19 mouse cellular contexts compared by ENCODE assay signal in the genomic region with DNA sequence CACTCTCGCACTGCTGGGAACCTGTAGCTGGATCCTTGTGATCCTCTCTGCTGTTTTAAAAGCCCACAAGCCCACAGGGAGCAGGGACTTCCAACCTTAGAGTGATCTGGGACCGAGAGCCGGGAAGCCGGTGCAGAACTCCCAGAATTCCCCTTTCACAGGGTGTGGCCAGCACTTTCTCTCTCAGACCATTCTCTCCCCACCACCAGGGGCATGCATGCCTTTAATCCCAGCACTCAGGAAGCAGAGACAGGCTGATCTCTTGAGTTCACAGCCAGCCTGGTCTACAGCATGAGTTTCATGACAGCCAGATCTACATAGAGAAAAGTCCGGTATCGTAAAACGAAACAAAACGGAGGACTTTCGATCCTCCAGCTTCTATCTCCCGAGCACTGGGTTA. TPM values are rescaled to one million over a fixed set of nuclear protein-coding genes. Genes with fewer than 3 reads are reported as not detected.
"Had no signal": no experiment of that assay in that cellular context is flagged by ENCODE, and none has a peak within 500 bp of the region (broad histone marks: within the 10 kb centered on the region; RNA-seq: fewer than 3 reads in every experiment).

No protein-coding gene starts in this region.

- H3K27ac ChIP-seq: midbrain, embryonic 10.5 days; midbrain, embryonic 12.5 days; neural tube, embryonic 12.5 days had no signal

- DNase-seq: lung, adult 18-20 months; lung, embryonic 14.5 days; lung, postnatal 10 days; lung, postnatal 4 days; midbrain, embryonic 14.5 days; retina, postnatal 1 day; right cerebral cortex, adult 18-20 months; right cerebral cortex, postnatal 25 days; right cerebral cortex, postnatal 4 days; spleen, adult 18-20 months; thymus, adult 18-20 months; thymus, postnatal 14 days; thymus, postnatal 36 days had no signal

- H3K9me3 ChIP-seq: midbrain, embryonic 10.5 days; midbrain, embryonic 12.5 days; neural tube, embryonic 12.5 days had no signal

- H3K27me3 ChIP-seq: midbrain, embryonic 12.5 days; neural tube, embryonic 12.5 days had no signal

- ATAC-seq: midbrain, embryonic 16.5 days had no signal

- H3K9ac ChIP-seq: lung, embryonic 14.5 days; midbrain, embryonic 12.5 days; neural tube, embryonic 12.5 days had no signal

- H3K4me2 ChIP-seq: lung, embryonic 14.5 days; midbrain, embryonic 12.5 days; neural tube, embryonic 12.5 days had no signal

- H3K4me3 ChIP-seq: midbrain, embryonic 10.5 days; midbrain, embryonic 12.5 days; myocyte; neural tube, embryonic 12.5 days had no signal

RNA-seq across cellular contexts. Expression of gene Mdfi, which starts 35.4 kb away (rescaled TPM):
- total RNA-seq: megakaryocyte, adult 5-6 weeks had no signal
